Mouse (Mus musculus) liver, embryonic 14.5 days (tissue): Measurements from ENCODE around the gene Bcl11a. TPM values are rescaled to one million over a fixed set of nuclear protein-coding genes. Genes with fewer than 3 reads are reported as not detected.

ENCODE experiments used
- ATAC-seq: fragments of 200-750 bp; cut with Nextera tagmentation; 2 replicates; pipeline ENCODE4 v1.8.0; 2017; ENCODE audit warnings: moderate number of reproducible peaks, mild to moderate bottlenecking, moderate library complexity; ENCODE audit not compliant: insufficient read depth
- DNase-seq, 3 experiments: peaks; one replicate each; pipeline ENCODE4 v3.0.0-alpha.2; 2012 to 2013; ENCODE audit warnings: low read depth in 3 of 3, low spot score in 3 of 3
- H3K27ac ChIP-seq: fragments of 300-500 bp; sonication (generic); 2 replicates; pipeline ENCODE4 v1.5.1; 2014; ENCODE audit warnings: moderate library complexity, mild to moderate bottlenecking, control low read depth, inconsistent platforms
- H3K27me3 ChIP-seq: fragments of 300-500 bp; sonication (generic); 2 replicates; pipeline ENCODE4 v1.6.1; 2014; ENCODE audit warnings: mild to moderate bottlenecking, low read length, moderate library complexity; ENCODE audit not compliant: control insufficient read depth, insufficient read depth
- H3K36me3 ChIP-seq: fragments of 300-500 bp; sonication (generic); replicated peaks from 2 replicates; pipeline ENCODE4 v1.6.1; 2014; ENCODE audit warnings: low read depth; ENCODE audit not compliant: control insufficient read depth, insufficient read depth
- H3K4me1 ChIP-seq, 2 experiments: fragments of 200-500 bp in 1 of 2; fragments of 300-500 bp in 1 of 2; sonication (generic) in 1 of 2; replicated peaks; 2 replicates each; pipeline ENCODE4 v1.6.1; 2012 to 2014; ENCODE audit warnings: antibody characterized with exemption in 1 of 2, inconsistent platforms in 1 of 2, low read length in 1 of 2; ENCODE audit not compliant: control insufficient read depth in 2 of 2, insufficient read depth in 2 of 2
- H3K4me2 ChIP-seq: fragments of 300-500 bp; sonication (generic); 2 replicates; pipeline ENCODE4 v1.6.1; 2014; ENCODE audit warnings: low read depth, mild to moderate bottlenecking, control low read depth, moderate library complexity
- H3K4me3 ChIP-seq, 2 experiments: fragments of 200-500 bp in 1 of 2; fragments of 300-500 bp in 1 of 2; sonication (generic) in 1 of 2; 2 replicates each; pipeline ENCODE4 v1.5.1; 2012 to 2014; ENCODE audit warnings: low read depth in 2 of 2, low read length in 2 of 2, mild to moderate bottlenecking in 2 of 2, control low read depth in 1 of 2, inconsistent platforms in 1 of 2, moderate library complexity in 1 of 2; ENCODE audit not compliant: insufficient read depth in 1 of 2
- H3K9ac ChIP-seq: fragments of 300-500 bp; sonication (generic); replicated peaks from 2 replicates; pipeline ENCODE4 v1.6.1; 2014; ENCODE audit warnings: mild to moderate bottlenecking, control low read depth, moderate library complexity
- H3K9me3 ChIP-seq: fragments of 300-500 bp; sonication (generic); 2 replicates; pipeline ENCODE4 v1.6.1; 2016; ENCODE audit warnings: low read length, mixed read lengths; ENCODE audit not compliant: control insufficient read depth
- CTCF ChIP-seq: IDR thresholded peaks from 2 replicates; pipeline ENCODE4 v1.5.1; 2016; ENCODE audit warnings: antibody characterized with exemption, low read depth, control low read depth
- EP300 ChIP-seq: IDR thresholded peaks from 2 replicates; pipeline ENCODE4 v1.6.1; 2016; ENCODE audit warnings: antibody characterized with exemption, low read depth
- WGBS: fragments of 180-500 bp; shearing (Covaris S2); extraction: QIAGEN DNeasy Blood & Tissue Kit; methylation state at CpG from one replicate; pipeline ENCODE4 v1.1.7; 2014; ENCODE audit not compliant: insufficient replicate concordance; 5-methylcytosine and 5-hydroxymethylcytosine counted together
- polyA plus RNA-seq, 2 experiments: library from polyadenylated mRNA; depleted of rRNA in 1 of 2; stranded (reverse) in 1 of 2; unstranded in 1 of 2; fragments of >200 nt; fragmentation: Nextera tagmentation in 1 of 2; extraction: Ambion mirVana in 1 of 2; gene quantifications; 2 replicates each; pipeline versions ENCODE4 v1.2.1 to v1.2.3; 2012 to 2014

Bcl11a gene
- polyA plus RNA-seq, 2 experiments, result 13.0 to 29.4 TPM

DNA sequence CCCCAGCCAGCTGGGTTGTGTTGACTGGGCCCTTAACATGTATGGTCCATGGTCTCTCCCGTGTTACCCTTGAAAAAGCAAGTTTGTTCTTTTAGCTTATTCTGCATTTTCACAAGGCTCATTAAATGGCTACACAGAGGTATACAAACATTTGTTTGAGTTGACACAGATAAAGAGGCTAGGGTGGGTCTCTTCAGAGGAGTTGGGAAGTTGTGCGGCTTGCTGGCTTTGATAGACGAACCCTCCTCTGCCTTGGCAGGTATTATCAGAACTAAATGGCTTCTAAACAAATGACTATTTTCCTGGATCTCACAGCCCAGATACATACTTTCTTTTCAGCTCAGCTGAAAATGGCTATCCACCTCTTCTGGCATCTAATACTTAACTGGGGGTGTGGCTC is 70.7 kb downstream of the Bcl11a start:
- Histone ChIP-seq H3K4me1 (peaks cover 20 to 34% of the 10 kb centered on the region in 2 experiments), H3K9me3 (no peaks in the 10 kb centered on the region), H3K27me3 (no peaks in the 10 kb centered on the region), H3K4me3 (no peak overlapping the region), H3K9ac (peak overlapping the region; percentile 43), H3K27ac (peak overlapping the region; percentile 60), H3K4me2 (no peak overlapping the region), H3K36me3 (peaks cover 12% of the 10 kb centered on the region)
- 17% methylated on average over 3 of the region's 3 CpGs for WGBS
- 0 out of 2 replicates have a peak, but pooled peaks have one; percentile 35 for TF ChIP-seq EP300
- no peak for TF ChIP-seq CTCF
- ATAC-seq (peak; percentile 69), DNase-seq (no peak)

DNA sequence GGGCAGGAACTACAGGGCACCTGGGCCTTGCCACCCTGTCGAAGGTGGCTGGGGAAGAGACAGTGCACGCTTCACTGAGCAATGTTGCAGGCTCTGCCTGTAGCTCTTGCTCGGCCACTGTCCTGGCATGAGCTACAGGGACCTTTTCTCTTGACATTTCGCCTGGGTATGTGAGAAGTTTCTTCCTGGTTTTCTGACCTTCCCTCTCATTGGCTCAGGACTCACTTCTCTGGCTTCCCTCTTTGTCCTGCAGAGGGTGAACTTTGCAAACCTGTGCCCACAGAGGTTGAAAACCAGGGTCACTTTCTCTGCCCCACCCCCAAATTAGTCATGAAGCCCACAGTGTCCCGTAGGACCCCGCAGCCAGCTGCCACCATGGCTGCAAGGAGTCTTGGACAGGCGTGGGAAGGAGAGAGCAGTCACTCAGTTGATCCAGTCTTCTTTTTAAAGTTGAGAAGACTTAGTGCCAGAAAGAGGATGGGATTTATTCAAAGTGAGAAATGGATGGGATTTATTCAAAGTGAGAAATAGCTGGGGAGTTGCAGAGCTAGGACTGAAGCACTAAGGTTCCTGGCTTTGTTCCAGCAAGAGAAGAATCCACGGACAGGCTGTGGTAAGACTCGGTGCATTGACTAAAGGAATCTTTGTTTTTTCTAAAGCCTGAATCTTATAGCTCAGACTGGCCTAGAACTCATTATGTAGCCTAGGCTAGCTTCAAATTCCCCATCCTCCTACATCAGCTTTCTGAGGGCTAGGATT is 71.8 kb downstream of the Bcl11a start:
- H3K4me2 ChIP-seq, result no peak overlapping the region
- DNase-seq, result no peak
- H3K9ac ChIP-seq, result no peak overlapping the region
- no peak for TF ChIP-seq EP300
- no peak for TF ChIP-seq CTCF
- no peak for ATAC-seq
- WGBS, result 78% methylated on average over 9 of the region's 9 CpGs
- H3K4me3 ChIP-seq, result no peak overlapping the region
- peaks cover 6% of the 10 kb centered on the region for H3K36me3 ChIP-seq
- no peaks in the 10 kb centered on the region for H3K27me3 ChIP-seq
- H3K4me1 ChIP-seq, result peaks cover 20 to 37% of the 10 kb centered on the region in 2 experiments
- 0 out of 2 replicates have a peak overlapping the region, but pooled peaks have one; percentile 60 for H3K27ac ChIP-seq
- no peaks in the 10 kb centered on the region for H3K9me3 ChIP-seq

DNA sequence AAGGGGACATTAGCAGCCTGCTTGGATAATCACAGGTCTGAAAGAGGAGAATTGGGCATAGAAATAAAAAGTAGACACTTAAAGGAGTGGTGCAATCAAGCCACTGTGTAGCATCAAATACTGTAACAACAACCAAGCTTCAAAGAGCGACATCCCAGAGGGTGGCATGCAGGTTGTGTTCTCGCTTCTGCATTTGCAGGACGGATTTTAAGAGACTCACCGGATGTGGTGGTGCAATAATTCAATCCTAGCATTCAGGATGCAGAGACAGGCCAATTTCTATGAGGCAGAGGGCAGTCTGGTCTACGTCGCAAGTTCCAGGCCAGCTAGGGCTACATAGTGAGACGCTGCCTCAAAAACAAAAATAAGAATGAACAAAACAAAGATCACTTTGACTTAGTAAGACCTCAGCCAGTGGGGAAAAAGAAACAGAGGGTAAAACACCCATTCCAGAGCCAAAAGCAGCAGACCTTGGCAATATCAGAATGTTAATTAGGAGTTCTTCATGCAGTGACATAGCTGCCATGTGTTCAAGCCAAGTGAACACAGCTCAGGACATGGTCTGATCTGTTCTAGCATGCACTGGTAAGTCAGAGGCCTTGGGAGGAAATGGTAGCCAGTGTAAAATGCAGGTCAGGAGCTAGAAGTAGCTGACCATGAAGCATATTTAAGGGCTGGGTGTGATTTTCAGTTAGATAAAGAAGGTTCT is 74.4 kb downstream of the Bcl11a start:
- 89% methylated on average over 7 of the region's 7 CpGs for WGBS
- ATAC-seq, result no peak
- Histone ChIP-seq H3K4me2 (no peak overlapping the region), H3K9ac (no peak overlapping the region), H3K4me1 (peaks cover 13 to 27% of the 10 kb centered on the region in 2 experiments), H3K27me3 (no peaks in the 10 kb centered on the region), H3K4me3 (no peak overlapping the region), H3K9me3 (no peaks in the 10 kb centered on the region), H3K27ac (no peak overlapping the region), H3K36me3 (peaks cover 3% of the 10 kb centered on the region)
- no peak for TF ChIP-seq CTCF
- no peak for TF ChIP-seq EP300
- DNase-seq, result no peak

DNA sequence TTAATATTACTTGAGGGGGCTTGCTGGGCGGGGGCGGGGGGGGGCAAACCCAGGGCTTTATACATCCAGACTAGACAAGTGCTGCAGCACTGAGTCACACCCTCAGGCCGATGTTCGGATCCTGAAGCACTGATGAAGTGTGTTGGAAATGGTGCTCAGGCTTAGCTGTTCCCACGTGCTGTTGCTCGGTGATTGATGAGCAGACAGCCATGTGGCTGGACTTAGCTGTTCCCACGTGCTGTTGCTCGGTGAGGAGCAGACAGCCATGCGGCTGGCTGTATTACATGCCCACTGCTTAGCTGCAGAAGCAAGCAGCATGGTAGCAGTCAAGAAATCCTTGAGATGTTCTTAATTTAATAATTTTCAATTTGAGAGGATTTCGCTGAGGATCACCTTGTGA is 75.2 kb downstream of the Bcl11a start:
- TF ChIP-seq CTCF (no peak), EP300 (no peak)
- peaks cover 5 to 22% of the 10 kb centered on the region in 2 experiments for H3K4me1 ChIP-seq

DNA sequence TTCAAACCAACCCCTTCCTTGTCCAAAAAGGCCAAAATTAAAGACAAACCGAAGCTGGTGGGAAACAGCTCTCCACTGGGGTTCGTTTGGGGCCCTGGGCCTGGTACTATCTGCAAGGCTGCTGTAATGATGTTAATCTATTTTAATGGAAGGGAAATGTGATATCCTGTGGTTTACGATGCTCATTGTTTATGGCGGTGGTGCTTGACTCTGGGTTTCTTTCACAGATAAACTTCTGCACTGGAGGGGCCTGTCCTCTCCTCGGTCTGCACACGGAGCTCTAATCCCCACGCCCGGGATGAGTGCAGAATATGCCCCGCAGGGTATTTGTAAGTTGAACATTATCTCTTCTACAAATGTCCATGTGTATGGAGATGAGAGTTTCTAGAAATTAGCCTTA is 80.2 kb downstream of the Bcl11a start:
- H3K4me3 ChIP-seq, result no peak overlapping the region
- no peak for TF ChIP-seq EP300
- TF ChIP-seq CTCF, result no peak
- 0 out of 2 replicates have a peak, but pooled peaks have one; percentile 22 for ATAC-seq
- H3K27me3 ChIP-seq, result no peaks in the 10 kb centered on the region
- no peak overlapping the region for H3K9ac ChIP-seq
- peaks cover 5% of the 10 kb centered on the region for H3K36me3 ChIP-seq
- no peak overlapping the region for H3K4me2 ChIP-seq
- no peak for DNase-seq
- peaks cover 0 to 10% of the 10 kb centered on the region in 2 experiments; a peak in 3 of 4 replicates for H3K4me1 ChIP-seq
- no peak overlapping the region for H3K27ac ChIP-seq
- 26% methylated on average over 9 of the region's 9 CpGs for WGBS
- no peaks in the 10 kb centered on the region for H3K9me3 ChIP-seq

More for the DNA sequence above, 75.2 kb downstream of the Bcl11a start:
- Histone ChIP-seq H3K4me2 (no peak overlapping the region), H3K27me3 (no peaks in the 10 kb centered on the region), H3K9me3 (no peaks in the 10 kb centered on the region), H3K36me3 (peaks cover 3% of the 10 kb centered on the region), H3K9ac (no peak overlapping the region), H3K4me3 (no peak overlapping the region), H3K27ac (no peak overlapping the region)
- DNase-seq, result no peak
- 72% methylated on average over 10 of the region's 10 CpGs for WGBS
- ATAC-seq, result no peak
